Mouse (Mus musculus) gastrocnemius, adult 2 months (tissue): Measurements from ENCODE around the gene Prepl. TPM values are rescaled to one million over a fixed set of nuclear protein-coding genes. Genes with fewer than 3 reads are reported as not detected.

Experiments used
- DNase-seq: peaks from one replicate; pipeline ENCODE4 v3.0.0; 2022
- H3K27ac ChIP-seq: fragments of 200-600 bp; 2 replicates; pipeline ENCODE4 v1.8.1; 2022; ENCODE audit warnings: mild to moderate bottlenecking
- H3K4me3 ChIP-seq: fragments of 200-600 bp; 2 replicates; pipeline ENCODE4 v1.8.1; 2022; ENCODE audit warnings: mild to moderate bottlenecking, moderate library complexity
- CTCF ChIP-seq: fragments of 200-600 bp; IDR thresholded peaks from 2 replicates; pipeline ENCODE4 v1.8.1; 2022; ENCODE audit warnings: antibody characterized with exemption, mild to moderate bottlenecking, moderate library complexity
- intact Hi-C: fragments of 180-260 bp; cut with DNase I; formaldehyde crosslinking; loops from one replicate; pipeline ENCODE4 v1.15.1; 2025
- total RNA-seq, 2 experiments: library from RNA; stranded (reverse); gene quantifications; 2 replicates each; pipeline ENCODE4 v1.2.3; 2021

Gene Prepl
- total RNA-seq, 2 experiments from 2014 or later: 20.4 to 29.6 TPM

DNA sequence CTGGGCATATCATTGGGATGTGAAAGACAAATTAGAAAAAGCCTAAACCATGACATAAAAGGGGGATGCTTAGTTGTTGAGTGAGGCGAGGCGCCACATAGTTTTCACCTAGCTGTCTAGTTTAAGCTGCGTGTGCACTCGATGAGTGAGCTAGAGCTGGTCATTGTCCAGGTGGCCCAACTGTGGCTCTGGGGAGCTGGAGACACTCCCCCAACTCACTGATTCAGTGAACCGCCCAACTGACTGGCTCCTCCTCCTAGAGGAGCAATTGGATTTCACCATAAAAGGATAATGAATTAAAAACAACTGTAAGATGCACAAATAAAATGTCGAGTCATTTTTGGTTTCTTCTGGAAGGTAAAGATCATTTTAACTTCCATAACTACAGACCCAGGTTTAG lies 1.0 kb downstream of the Prepl start:
- intact Hi-C loops: loop anchor here (5.0 kb wide), 2 partner anchors 132 to 212 kb away; partner anchors contain the start of gene Ppm1b
- no peak for TF ChIP-seq CTCF
- DNase-seq: no peak
- peak overlapping the region; percentile 95 for H3K27ac ChIP-seq
- peak overlapping the region; percentile 84 for H3K4me3 ChIP-seq

DNA sequence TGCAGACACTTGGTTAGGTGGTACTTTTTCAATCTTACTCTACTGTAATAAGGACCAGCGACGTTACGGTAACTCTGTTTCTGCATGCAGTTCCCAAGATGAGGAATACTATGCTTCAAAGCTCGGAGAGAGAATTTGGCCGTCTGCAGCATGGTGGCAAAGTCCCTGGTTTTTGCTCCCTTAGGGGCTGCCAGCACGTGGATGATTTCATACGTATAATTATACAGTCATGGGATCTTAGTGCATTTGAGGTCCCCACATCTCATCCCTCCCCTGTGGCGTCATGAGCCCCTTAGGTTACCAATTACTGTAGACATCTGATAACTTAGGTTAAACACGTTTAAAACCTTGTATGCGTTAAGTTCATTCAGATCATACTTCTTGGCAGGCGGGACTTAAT lies 1.6 kb downstream of the Prepl start:
- no peak for DNase-seq
- intact Hi-C loops: loop anchor here (5.0 kb wide), 2 partner anchors 131 to 211 kb away; partner anchors contain the start of gene Ppm1b
- peak overlapping the region; percentile 95 for H3K27ac ChIP-seq
- TF ChIP-seq CTCF: no peak
- peak overlapping the region; percentile 45 for H3K4me3 ChIP-seq

DNA sequence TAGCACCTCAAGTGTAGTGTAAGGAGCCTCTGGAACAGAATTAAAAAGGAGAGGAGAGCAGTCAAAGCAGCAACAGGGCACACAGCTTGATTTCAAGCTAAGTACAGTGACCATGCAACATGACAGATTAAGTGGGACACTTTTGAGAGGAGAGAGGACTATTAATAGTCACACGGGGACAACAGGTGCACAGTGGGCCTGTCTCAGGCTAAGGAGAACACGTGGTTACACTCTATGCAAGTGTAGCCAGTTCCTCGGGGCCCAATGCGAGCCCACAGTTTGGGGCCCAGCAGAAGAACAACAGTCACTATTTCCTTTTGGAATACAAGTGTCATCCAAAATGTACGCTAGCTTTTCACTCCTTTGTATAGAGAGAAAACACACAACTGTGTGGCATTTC lies 2.5 kb downstream of the Prepl start:
- Histone ChIP-seq H3K27ac (peak overlapping the region; percentile 95), H3K4me3 (peak overlapping the region; percentile 52)
- TF ChIP-seq CTCF: no peak
- peak; percentile 82 for DNase-seq
- intact Hi-C loops: loop anchor here (5.0 kb wide), 2 partner anchors 130 to 210 kb away; partner anchors contain the start of gene Ppm1b

DNA sequence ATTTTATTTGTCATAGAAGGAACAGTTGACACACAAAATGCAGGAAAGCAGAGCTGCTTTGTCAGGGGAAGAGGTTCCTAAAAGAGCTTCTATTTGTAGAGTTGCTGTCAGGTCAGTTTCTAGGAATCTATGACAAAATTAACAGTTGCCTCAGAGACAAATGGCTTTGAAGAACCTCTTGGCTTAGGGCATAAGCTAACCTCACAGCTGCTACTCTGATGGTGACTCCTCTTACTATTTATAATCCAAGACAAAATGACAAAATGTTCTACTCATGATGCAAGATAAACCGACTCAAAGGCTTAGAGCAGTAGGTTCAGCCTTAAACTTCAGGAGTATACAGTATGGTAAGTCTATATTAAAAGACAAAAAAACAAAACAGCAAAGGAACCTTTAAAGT lies 3.5 kb downstream of the Prepl start:
- Histone ChIP-seq H3K27ac (peak overlapping the region; percentile 95), H3K4me3 (peak overlapping the region; percentile 52)
- TF ChIP-seq CTCF: no peak
- no peak for DNase-seq
- intact Hi-C loops: loop anchor here (5.0 kb wide), 2 partner anchors 129 to 209 kb away; partner anchors contain the start of gene Ppm1b

DNA sequence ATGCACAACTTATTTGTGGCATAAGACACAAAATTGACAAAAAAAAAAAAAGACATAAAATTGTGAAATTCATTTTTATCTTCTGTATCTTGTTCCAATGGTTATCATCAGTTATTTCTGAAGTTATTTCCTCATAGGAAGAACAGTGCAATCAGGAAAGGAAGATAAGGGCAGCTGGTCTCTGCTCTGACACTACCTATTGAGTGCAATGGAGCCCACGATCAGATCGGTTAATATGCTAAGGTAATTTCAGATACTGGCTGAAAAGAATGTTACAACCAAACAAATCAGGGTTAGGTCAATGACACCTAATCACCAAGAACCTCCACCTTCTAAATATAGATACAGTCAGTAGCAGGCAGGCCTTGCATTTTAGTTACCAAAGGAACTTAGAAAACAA lies 4.7 kb downstream of the Prepl start:
- Histone ChIP-seq H3K4me3 (no peak overlapping the region), H3K27ac (peak overlapping the region; percentile 95)
- TF ChIP-seq CTCF: no peak
- intact Hi-C loops: loop anchor here (5.0 kb wide), 2 partner anchors 128 to 208 kb away; partner anchors contain the start of gene Ppm1b
- DNase-seq: no peak

DNA sequence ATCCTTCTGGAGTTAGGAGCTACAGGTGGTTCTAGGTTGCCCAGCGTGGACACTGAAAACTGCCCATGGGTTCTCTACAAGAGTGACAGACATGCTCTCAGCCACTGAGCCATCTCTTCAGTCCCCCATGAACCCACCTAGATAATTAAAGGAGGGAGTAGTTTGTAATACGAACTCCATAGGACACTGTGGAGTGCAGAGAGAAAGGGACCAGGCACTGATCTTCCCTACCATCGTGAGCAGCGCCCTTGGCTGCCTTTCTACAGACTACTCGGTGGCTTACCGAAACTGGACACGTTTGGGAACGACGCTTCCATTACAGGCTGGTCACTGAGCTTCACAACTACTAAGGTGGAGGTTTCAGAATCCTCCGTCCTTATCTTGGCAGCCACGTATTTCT lies 9.3 kb downstream of the Prepl start:
- intact Hi-C loops: no loop called here
- TF ChIP-seq CTCF: no peak
- Histone ChIP-seq H3K4me3 (no peak overlapping the region), H3K27ac (no peak overlapping the region)
- no peak for DNase-seq

DNA sequence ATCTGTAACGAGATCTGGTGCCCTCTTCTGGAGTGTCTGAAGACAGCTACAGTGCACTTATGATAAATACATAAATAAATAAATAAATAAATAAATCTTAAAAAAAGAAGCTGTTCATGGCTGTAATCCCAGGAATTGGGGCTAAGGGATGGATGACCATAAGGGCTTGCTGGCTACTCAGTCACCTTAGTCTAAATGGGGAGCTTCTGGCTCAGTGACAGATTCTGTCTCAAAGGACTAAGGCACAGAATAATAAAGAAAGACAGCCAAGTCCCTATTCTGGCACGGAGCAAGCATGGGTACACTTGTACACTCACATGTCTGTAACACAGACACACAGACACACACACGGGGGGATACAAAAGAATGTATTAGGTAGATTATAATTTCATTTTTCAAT lies 10.8 kb downstream of the Prepl start:
- no peak for DNase-seq
- Histone ChIP-seq H3K27ac (no peak overlapping the region), H3K4me3 (no peak overlapping the region)
- TF ChIP-seq CTCF: no peak
- intact Hi-C loops: no loop called here

DNA sequence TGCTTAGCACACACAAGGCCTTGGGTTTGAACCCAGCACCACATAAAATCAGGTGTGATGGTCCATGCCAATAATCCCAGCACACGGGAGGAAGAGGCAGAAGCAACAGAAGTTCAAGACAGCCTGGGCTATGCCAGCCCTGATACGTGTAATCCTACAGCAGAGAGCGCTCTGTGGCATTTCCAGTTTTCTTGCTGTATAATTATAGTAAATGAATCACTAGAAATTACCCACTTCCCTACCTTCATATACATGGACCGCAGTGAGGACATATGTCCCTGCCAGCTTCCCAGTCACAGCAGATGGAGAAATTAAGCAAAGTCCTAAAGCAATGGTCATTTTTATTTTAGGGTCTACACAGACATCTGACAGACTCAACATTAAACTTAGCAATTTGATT lies 16.0 kb downstream of the Prepl start:
- no peak for DNase-seq
- no peak overlapping the region for H3K4me3 ChIP-seq
- no peak overlapping the region for H3K27ac ChIP-seq
- TF ChIP-seq CTCF: no peak
- intact Hi-C loops: no loop called here

DNA sequence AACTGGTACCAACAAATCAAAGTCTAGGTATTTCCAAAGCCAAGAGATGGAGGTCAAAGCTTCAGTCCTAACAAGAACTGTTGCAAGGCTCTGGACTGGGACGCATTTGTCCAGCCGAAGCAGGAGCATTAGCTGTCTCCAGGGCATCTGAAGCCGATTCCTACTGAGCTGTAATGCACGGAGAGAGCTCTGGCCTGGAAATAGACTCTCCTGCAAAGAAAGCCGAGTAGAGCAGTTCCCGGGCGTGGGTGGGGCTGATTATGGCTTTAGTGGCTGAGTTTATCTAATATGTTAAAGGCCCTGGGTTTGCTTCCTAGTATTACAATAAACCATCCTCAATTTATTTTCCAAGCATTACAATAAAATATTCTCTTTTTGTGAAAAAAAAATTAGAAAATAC lies 16.8 kb downstream of the Prepl start:
- DNase-seq: no peak
- TF ChIP-seq CTCF: no peak
- intact Hi-C loops: no loop called here
- no peak overlapping the region for H3K27ac ChIP-seq
- no peak overlapping the region for H3K4me3 ChIP-seq

DNA sequence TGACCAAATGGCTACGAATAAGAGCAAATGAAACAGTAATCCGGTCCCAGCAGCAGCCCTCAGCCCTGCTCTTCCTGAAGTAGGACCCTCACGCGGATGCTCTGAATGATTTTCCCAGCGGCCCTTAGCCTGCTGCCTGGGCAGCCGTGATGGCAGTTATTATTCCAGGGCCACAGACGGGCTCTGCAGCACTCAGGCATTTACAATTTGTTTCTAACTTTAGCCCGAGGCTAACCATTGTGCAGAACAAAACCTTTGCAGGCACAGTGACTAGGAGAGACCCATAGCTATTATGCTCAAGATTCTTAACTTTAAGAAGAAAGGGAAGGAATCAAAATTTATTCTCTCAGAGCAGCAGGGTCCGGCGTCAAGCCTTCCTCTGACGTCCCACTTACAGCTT lies 17.7 kb downstream of the Prepl start:
- Histone ChIP-seq H3K27ac (no peak overlapping the region), H3K4me3 (no peak overlapping the region)
- intact Hi-C loops: no loop called here
- no peak for DNase-seq
- no peak for TF ChIP-seq CTCF

DNA sequence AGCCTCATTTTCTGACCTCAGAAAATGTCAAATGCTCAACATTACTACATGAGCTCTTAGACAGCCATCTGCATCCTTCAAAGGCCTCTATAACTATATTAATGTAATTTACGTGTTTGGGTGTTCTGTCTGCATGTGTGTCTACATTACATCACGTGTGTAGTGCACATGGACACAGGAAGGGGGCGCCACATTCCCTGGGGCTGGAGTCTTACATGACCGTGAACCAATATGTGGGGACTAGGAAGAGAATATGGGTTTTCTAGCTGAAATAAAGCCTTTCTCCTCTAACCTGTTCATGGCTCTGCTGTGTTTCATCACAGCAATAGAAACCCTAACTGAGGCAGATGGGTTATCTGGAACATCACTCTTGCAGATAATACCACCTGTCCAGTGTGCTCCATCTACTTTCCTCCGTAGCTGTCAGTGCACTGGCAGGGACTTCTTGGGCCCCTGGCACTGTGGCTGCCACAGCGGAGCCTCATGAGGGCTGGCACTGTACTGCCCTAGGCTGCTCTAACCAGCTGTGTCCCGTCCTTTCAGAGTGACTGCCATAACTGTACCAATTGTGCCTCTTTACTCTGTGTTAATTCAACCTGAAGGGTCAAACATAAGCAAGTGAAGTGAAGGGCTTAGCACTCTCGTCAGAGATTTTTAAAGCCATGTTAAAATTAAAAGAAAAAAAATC lies 18.8 kb downstream of the Prepl start:
- peak; percentile 39; the same call in 1 of the 2 replicates for TF ChIP-seq CTCF
- intact Hi-C loops: no loop called here
- no peak overlapping the region for H3K27ac ChIP-seq
- H3K4me3 ChIP-seq: no peak overlapping the region
- no peak for DNase-seq

DNA sequence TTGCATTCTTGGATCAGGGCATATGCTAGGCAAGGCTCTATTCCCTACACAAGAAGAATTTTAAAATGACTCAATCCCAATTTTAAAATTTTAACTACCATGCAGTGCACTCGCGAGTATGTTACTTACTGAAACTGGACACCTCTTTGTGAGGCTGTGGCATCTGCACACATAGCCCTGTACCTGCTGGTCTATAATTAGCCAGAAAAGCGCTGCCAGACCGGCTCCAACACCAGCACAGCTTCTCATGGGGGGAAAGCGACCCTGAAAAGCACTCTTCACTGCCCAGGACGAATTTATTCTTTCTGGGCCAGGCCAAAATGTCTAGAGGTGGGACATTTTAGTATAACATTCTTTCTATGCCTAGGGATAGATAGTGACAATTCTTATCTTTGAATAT lies 19.4 kb downstream of the Prepl start:
- Histone ChIP-seq H3K27ac (peak overlapping the region; percentile 38; the same call in 1 of the 2 replicates), H3K4me3 (no peak overlapping the region)
- intact Hi-C loops: no loop called here
- DNase-seq: no peak
- TF ChIP-seq CTCF: no peak

DNA sequence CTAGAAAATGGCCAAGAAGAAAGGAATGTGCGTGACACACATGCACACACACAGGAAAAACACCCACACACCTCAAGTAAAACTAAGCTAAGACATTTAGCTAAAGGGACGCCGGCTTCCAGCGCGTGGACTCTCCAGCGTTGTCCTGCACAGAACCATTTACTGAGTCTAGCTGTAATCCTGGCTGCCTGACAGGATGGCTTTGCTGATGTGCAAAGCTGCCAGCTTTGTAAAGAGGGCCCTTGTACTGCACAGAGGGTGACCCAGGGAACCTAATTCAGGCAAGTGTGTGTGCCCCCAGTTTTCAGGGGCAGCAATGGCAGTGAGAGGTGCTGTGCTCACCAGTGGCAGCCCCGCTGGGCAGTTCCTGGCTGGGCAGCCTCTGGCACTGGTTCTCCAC lies 22.7 kb downstream of the Prepl start:
- intact Hi-C loops: no loop called here
- no peak for TF ChIP-seq CTCF
- H3K4me3 ChIP-seq: no peak overlapping the region
- DNase-seq: no peak
- no peak overlapping the region for H3K27ac ChIP-seq

DNA sequence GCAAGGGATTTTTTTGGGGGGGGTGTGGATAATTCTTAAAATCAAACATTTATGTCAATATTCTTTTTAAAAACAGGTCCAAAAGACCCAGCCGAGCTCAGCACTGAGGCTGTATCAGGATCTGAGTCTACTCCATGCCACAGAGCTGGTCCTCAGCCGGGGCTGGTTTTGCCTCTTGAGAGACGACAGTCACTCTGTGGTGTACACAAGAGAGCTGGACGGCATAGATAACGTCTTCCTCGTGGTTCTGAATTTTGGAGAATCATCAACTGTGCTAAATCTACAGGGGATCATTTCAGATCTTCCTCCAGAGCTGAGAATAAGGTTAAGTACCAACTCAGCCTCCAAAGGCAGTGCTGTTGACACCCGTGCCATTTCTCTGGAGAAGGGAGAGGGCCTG lies 26.5 kb downstream of the Prepl start:
- no peak for TF ChIP-seq CTCF
- no peak for DNase-seq
- intact Hi-C loops: no loop called here
- Histone ChIP-seq H3K4me3 (no peak overlapping the region), H3K27ac (no peak overlapping the region)
